Mouse (Mus musculus) left cerebral cortex, postnatal 4 days (tissue): Measurements from ENCODE around the gene Pla2g4f. TPM values are rescaled to one million over a fixed set of nuclear protein-coding genes. Genes with fewer than 3 reads are reported as not detected.
A peak's percentile ranks its signal among the peaks of the same experiment; 100 is the strongest.

Source experiments
- DNase-seq: peaks from one replicate; pipeline ENCODE4 v3.0.0-alpha.2; 2022
- intact Hi-C: fragments of 180-260 bp; cut with DNase I; formaldehyde crosslinking; loops from one replicate; pipeline ENCODE4 v1.15.1; 2025
- total RNA-seq, 2 experiments: library from RNA; stranded (reverse); gene quantifications; 2 replicates each; pipeline ENCODE4 v1.2.3; 2021

The Pla2g4f gene
- not detected for total RNA-seq

DNA sequence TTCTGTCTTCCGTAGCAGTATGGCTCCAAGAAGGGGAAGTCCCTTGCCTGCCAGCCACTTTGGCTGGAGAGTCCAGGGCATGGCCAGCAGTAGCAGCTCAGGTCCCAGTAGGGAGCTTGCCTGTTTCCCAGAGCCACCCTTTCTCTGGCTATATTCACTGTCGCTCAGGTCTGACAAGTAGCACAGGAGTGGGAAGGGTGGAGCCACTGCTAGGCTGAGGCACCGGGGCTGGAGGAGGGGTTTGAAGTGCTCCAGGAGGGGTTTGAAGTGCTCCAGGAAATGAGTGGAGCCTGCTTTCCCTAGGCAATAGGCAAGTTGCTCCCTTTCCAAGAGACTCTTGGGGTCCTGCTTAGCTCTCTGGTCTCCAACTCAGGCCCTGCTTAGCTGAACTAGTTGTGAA, at the start of gene Pla2g4f:
Gene Pla2g4f, minus strand, starts transcription at position 190 of the 400 bp plus-strand sequence.
- no peak for DNase-seq
- intact Hi-C loops, result no loop called here

- no peak for DNase-seq
- intact Hi-C loops, result no loop called here
Observed at GRCm38 (mm10) chr2:120360425-120360824, 46.5 kb upstream of the Pla2g4f start.

DNA sequence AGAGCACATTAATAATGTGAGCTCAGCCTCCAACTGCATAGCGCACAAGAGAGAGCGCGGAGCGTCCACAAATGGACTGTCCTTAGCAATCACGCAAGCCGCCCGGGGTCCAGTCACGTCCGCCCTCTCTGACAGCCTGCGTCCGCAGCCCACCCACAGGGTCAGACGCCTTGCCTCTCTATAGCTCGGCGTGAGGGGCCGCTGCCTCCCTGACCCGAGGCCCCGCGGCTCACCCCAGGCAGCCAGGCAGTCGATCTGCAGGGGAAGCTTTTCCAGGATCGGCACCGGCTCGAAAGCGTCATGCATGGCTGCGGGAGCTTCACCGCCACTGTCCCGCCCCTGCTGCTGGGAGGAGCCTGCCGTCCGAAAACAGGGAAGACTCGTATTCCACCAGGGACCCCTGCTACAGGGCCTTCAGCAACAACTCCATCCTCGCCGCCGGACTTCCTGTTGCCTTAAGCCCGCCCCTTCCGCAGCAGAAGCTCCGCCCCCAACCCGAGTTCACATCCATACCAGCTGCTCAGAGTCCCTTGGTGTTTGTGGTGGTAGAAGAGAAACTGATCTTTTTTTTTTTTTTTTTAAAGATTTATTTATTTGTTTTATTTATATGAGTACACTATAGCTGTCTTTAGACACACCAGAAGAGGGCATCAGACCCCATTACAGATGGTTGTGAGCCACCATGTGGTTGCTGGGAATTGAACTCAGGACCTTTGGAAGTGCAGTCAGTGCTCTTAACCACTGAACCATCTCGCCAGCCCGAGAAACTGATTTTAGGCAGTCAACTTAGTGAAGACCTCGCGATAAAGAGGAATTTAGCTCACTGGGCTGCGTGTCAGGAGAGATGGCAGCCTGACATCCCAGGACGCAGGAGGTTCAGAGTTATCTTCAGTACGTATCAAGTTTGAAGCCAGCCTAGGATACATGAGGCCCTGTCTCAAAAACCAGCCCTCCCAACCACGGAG, 39.0 kb upstream of the Pla2g4f start, which contains the start of gene Vps39:
Gene Vps39, minus strand, starts transcription at position 456 of the 965 bp plus-strand sequence.
- intact Hi-C loops, result no loop called here

DNA sequence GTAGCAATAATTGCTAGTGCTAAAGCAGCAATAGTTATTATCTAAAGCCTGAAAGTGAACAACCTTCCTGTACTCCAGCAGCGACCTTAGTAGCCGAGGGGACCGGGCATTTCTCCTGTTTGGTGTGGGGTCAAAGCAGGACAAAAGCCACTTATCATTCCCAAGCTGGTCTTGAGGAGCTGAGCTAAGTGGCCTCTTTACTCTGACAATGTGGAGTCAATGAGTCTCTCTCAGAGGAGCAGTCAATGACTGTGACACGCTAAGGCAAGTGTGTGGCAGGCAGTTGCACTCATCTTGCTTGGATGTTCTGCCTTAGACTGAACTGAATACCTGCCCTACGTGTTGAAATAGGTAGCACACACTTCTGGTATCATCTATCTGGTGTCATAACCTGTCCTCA, 37.4 kb upstream of the Pla2g4f start:
- no peak for DNase-seq
- intact Hi-C loops, result no loop called here

More for the DNA sequence above, 39.0 kb upstream of the Pla2g4f start, which contains the start of gene Vps39:
- peak; percentile 91 for DNase-seq

GRCm38 (mm10) chr2:120348120-120348519, 34.2 kb upstream of the Pla2g4f start:
- intact Hi-C loops, result no loop called here
- no peak for DNase-seq

GRCm38 (mm10) chr2:120341741-120342140, 27.8 kb upstream of the Pla2g4f start:
- no peak for DNase-seq
- intact Hi-C loops, result no loop called here

GRCm38 (mm10) chr2:120337886-120338285, 23.9 kb upstream of the Pla2g4f start:
- intact Hi-C loops, result no loop called here
- DNase-seq, result no peak

- no peak for DNase-seq
- intact Hi-C loops, result no loop called here
Observed at GRCm38 (mm10) chr2:120331575-120331974, 17.6 kb upstream of the Pla2g4f start.

DNA sequence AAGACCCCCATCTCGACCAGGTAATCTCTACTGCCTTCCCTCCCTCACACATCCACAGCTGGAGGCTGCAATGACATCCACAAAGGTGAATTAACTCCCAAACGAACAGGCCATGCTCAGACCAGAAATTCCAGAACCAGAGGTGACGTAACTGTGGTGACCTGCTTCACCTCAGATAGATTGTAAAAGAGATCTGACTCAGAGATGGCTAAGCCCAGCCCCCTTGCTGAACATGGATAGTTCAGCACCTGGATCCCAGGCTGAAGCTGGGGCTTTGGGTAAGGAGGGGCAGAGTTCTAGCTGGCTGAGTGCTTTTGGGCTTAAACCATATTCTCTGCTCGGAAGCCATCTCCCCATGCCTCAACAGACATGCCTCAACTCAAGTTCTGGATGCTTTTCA, 1.1 kb upstream of the Pla2g4f start:
- no peak for DNase-seq
- intact Hi-C loops, result no loop called here

- intact Hi-C loops, result no loop called here
- no peak for DNase-seq
Observed at GRCm38 (mm10) chr2:120314487-120314886, 522 bp upstream of the Pla2g4f start.

DNA sequence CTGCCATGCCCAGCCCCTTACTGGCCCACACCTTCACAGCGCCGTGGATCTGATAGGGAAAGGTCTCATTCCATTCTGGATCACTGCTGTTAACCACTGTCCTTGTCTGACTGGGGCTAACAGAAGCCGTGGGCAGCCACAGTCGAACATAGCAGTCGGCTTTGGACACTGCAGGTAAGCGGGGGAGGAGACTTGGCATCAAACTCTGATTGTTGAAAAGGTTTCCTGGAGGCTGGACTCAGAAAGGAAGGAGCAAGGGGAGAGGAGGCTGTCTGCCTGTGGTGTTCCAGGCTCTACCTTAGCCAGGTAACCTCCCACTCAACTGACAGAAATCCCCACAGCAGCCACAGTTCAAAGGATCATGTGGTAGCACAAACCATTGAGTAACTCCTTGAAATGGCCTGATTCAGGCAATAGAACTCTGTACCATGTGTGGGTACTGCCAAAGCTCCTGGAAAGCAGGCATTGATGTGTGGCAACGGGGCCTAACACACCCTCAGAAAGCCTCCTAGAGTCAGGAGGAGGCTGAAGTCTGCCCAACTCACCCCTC, 1.6 kb downstream of the Pla2g4f start:
- no peak for DNase-seq

DNA sequence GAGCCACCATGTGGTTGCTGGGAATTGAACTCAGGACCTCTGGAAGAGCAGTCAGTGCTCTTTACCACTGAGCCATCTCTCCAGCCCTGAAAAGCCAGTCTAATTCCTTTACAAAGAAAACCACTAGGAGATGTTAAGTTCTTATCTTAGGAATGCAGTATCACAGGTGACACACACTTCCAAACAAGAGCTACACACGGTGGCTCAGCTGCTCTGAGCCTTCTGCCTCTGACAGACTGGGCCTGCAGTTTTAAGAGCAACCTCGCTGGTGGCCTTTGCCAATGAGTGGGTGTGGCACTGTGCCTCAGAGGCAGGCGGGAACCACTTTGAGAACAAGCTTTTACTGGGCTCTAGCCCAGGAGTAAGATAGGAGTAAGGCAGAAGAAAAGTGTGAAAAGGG, 9.9 kb downstream of the Pla2g4f start:
- no peak for DNase-seq

More for the DNA sequence above, 1.6 kb downstream of the Pla2g4f start:
- intact Hi-C loops, result no loop called here

DNA sequence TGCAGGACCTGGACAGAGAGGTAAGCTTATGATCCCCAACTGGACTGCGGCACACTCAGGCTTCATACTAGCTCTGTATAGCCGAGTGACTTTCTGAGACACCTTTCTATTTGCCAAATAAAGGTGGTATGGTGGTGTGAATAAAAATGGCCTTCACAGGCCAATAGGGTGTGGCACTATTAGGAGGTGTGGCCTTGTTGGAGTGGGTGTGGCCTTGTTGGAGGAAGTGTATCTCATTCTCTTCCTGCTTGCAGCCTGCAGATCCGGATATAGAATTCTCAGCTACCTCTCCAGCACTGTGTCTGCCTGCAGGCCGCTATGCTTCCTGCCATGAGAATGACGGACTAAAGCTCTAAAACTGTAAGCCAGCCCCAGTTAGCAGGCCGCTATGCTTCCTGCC, 12.9 kb downstream of the Pla2g4f start:
- intact Hi-C loops, result no loop called here
- no peak for DNase-seq

More for the DNA sequence above, 9.9 kb downstream of the Pla2g4f start:
- intact Hi-C loops, result no loop called here

DNA sequence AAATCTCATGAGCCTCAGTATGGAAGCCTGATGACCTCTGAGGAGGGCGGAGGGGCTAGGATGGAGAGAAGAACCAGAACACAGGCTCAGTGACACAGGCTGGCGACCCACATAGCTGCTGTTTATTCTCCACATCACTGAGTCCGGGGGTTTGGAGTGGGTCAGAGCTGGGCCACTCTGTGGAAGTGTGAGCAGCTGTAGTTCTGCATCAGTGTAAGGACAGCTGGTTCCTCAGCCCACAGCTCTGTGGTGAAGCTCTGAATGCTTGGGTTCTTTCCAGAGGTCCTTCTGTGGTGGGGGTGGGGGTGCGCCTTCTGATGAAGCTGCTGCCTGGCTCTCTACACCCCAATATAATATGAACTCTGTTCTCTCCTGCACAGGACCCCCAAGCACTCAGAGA, 14.1 kb downstream of the Pla2g4f start:
- no peak for DNase-seq
- intact Hi-C loops, result no loop called here

- DNase-seq, result no peak
- intact Hi-C loops, result no loop called here
Observed at GRCm38 (mm10) chr2:120296160-120296559, 17.8 kb downstream of the Pla2g4f start.

DNA sequence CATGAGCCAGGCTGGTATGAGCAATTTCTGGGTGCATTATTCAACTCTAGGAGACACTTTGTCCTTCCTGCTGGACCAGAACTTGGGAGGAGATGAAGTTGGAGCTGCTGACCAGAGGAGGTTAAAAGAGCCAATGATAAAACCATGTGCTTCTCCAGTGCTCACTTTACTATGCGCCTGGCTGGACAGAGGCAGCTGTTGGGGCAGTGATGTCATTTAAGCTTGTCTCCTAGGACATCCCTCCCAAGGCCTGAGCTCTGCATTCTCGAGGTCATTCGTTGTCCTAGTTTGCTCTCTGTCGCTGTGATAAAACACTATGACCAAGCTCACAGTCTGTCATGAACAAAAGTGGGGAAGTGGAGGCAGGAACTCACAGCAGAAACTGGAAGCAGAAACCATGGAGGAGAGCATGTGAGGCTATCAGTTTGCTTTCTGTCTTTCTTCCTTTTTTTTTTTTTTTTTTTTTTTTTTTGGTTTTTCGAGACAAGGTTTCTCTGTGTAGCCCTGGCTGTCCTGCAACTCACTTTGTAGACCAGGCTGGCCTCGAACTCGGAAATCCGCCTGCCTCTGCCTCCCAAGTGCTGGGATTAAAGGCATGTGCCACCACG, 22.4 kb downstream of the Pla2g4f start:
- intact Hi-C loops, result no loop called here
- DNase-seq, result no peak

DNA sequence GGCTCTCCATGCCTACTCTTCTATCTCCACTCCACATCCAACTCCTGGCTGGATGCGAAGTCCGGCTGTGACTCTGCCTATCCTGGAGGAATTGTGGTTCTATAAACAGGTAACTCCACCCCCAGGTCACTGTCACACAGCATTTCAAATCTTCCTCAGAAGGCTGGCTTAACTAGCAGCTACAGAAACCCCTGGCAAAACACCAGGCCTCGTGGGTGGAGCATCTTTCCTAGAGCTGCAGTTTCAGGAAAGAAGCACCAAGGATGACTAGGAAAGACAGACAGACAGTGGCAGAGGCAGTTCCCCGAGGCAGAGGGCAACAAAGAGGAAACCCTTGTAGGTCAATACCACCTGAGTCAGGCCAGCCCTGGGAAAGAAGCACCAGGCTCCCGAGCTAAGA, 25.0 kb downstream of the Pla2g4f start, which contains the start of gene Pla2g4d:
Gene Pla2g4d, minus strand, starts transcription at position 203 of the 400 bp plus-strand sequence.
- no peak for DNase-seq

GRCm38 (mm10) chr2:120288401-120288800, 25.6 kb downstream of the Pla2g4f start:
- intact Hi-C loops, result no loop called here
- DNase-seq, result no peak

More for the DNA sequence above, 25.0 kb downstream of the Pla2g4f start, which contains the start of gene Pla2g4d:
- intact Hi-C loops, result no loop called here

DNA sequence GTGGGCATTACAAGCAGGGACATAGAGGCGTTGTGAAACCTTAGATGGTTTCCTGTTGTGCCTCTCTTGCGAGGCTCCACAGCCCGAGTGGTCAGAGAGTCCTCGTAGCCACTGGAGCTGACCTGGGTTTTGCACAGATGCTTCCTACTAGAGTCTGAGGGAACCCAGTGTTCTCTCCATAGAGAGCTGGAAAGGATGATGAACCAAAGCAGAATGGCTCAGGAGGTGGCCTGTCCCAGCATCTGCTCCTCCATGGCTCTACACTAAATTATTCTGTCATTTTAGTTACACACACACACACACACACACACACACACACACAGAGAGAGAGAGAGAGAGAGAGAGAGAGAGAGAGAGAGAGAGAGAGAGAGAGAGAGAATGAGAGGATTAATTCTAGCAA, 28.3 kb downstream of the Pla2g4f start:
- intact Hi-C loops, result no loop called here
- no peak for DNase-seq

GRCm38 (mm10) chr2:120284705-120285104, 29.3 kb downstream of the Pla2g4f start:
- intact Hi-C loops, result no loop called here
- DNase-seq, result no peak

- intact Hi-C loops, result no loop called here
- no peak for DNase-seq
Observed at GRCm38 (mm10) chr2:120284094-120284493, 29.9 kb downstream of the Pla2g4f start.
